Mouse (Mus musculus): ENCODE results near the gene Cipc. TPM values are rescaled to one million over a fixed set of nuclear protein-coding genes. Genes with fewer than 3 reads are reported as not detected.
A peak's percentile ranks its signal among the peaks of the same experiment; 100 is the strongest.

The Cipc gene
- polyA plus RNA-seq, 1 experiment from 2014 or later: 46.1 TPM

DNA sequence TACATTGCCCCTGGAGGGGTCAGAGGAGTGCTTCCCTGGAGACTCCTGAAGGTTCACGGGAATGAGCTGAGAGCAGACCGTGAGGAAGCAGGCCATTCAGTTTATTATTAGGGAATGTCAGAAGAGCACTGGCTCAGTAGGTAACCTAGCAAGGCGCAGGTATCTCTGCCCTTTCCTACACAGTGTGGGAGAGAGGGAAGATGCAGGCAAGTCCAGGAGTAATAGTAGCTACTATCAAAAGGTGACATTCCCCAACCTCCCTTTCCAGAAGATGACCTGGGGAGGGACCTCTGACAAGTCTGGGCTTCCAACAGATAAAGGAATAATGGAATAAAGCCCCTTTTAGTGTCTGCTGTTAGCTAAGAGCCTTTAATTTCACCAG, 22.4 kb downstream of the Cipc start:
- 66% methylated on average over 3 of the region's 3 CpGs for WGBS
- no peaks in the 10 kb centered on the region for H3K9me3 ChIP-seq (replicated peaks)
- no peaks in the 10 kb centered on the region for H3K27me3 ChIP-seq
- no peak overlapping the region for H3K4me3 ChIP-seq
- no peak for ATAC-seq
- H3K9ac ChIP-seq: no peak overlapping the region
- peaks cover 19% of the 10 kb centered on the region for H3K4me1 ChIP-seq
- H3K27ac ChIP-seq: 0 out of 2 replicates have a peak overlapping the region, but pooled peaks have one; percentile 19
- H3K4me2 ChIP-seq: no peak overlapping the region
- H3K36me3 ChIP-seq (ENCODE audit: poor library complexity, severe bottlenecking): peaks cover 20% of the 10 kb centered on the region

DNA sequence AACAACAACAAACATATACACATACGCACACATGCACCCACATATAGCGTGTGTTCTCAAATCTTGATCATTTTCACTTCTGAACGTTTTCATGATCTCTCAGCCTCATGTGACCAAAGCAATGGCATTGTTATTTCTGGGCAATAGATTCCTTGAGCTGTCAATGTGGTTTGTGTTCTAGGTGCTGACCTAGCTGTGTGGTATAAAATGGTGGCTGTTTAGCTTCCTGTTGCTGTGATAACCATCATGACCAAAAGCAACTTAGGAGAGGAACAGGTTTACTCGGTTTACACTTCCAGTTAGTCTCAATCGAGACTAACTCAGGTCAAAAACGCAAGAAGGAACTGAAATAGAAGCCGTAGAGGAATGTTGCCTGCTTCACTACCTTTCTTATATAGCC, 24.2 kb downstream of the Cipc start:
- Histone ChIP-seq H3K9ac (no peak overlapping the region), H3K36me3 (ENCODE audit: poor library complexity, severe bottlenecking) (peaks cover 3% of the 10 kb centered on the region), H3K9me3 (replicated peaks) (no peaks in the 10 kb centered on the region), H3K4me3 (no peak overlapping the region), H3K27me3 (no peaks in the 10 kb centered on the region), H3K4me2 (no peak overlapping the region), H3K4me1 (peaks cover 37% of the 10 kb centered on the region), H3K27ac (no peak overlapping the region)
- 92% methylated on average over 7 of the region's 7 CpGs for WGBS
- ATAC-seq: no peak

DNA sequence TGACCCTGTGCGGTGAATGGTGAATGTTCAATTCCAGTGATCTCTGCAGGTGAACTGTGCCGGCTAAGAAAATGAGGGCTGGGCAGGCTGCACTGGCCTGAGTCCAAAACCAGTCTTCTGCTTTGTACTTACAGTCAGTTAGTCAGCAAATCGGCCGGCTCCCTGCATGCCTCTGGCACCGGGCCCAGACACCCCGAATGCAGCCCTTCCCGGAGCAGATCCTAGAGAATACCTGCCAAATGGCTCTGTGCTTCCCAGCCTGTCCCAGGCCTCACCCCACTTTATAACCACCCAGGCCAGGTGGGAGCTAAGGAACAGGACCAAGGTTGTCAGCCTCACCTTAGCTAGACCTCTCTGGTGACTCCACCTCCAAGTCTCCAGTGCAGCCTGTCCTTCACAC, 26.4 kb downstream of the Cipc start:
- Histone ChIP-seq H3K4me1 (peaks cover 47% of the 10 kb centered on the region), H3K27ac (peak overlapping the region; percentile 81), H3K4me2 (peak overlapping the region; percentile 33), H3K9me3 (replicated peaks) (no peaks in the 10 kb centered on the region), H3K4me3 (no peak overlapping the region), H3K27me3 (no peaks in the 10 kb centered on the region; the same call in 1 of the 2 replicates), H3K36me3 (ENCODE audit: poor library complexity, severe bottlenecking) (no peaks in the 10 kb centered on the region), H3K9ac (0 out of 2 replicates have a peak overlapping the region, but pooled peaks have one; percentile 12)
- ATAC-seq: peak; percentile 22; the same call in 1 of the 2 replicates
- WGBS: 16% methylated on average over 7 of the region's 7 CpGs

DNA sequence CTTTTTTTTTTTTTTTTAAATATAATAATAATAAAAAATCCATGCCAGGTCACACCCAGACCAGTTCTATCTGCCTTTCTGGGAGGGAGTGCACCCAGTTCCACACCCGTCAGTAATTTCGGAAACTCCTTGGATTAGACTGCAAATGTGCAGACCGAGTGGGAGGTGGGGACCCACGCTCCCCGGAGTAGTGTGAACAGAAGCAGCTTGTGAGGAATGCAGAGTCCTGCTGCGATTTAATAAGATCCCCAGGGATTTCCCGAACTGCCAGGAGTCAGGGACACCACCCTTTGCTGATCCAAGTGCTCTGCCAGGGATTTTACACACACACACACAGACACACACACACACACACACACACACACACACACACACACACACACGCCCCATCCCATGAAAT, 26.9 kb downstream of the Cipc start:
- peak overlapping the region; percentile 81 for H3K27ac ChIP-seq
- no peaks in the 10 kb centered on the region for H3K9me3 ChIP-seq (replicated peaks)
- H3K27me3 ChIP-seq: peaks cover under 1% of the 10 kb centered on the region; the same call in 1 of the 2 replicates
- peak; percentile 11; the same call in 1 of the 2 replicates for ATAC-seq
- no peak overlapping the region; the same call in 1 of the 2 replicates for H3K4me2 ChIP-seq
- peaks cover 47% of the 10 kb centered on the region for H3K4me1 ChIP-seq
- no peaks in the 10 kb centered on the region for H3K36me3 ChIP-seq (ENCODE audit: poor library complexity, severe bottlenecking)
- H3K9ac ChIP-seq: peak overlapping the region; percentile 60; the same call in 1 of the 2 replicates
- no peak overlapping the region for H3K4me3 ChIP-seq
- WGBS: 20% methylated on average over 8 of the region's 8 CpGs

DNA sequence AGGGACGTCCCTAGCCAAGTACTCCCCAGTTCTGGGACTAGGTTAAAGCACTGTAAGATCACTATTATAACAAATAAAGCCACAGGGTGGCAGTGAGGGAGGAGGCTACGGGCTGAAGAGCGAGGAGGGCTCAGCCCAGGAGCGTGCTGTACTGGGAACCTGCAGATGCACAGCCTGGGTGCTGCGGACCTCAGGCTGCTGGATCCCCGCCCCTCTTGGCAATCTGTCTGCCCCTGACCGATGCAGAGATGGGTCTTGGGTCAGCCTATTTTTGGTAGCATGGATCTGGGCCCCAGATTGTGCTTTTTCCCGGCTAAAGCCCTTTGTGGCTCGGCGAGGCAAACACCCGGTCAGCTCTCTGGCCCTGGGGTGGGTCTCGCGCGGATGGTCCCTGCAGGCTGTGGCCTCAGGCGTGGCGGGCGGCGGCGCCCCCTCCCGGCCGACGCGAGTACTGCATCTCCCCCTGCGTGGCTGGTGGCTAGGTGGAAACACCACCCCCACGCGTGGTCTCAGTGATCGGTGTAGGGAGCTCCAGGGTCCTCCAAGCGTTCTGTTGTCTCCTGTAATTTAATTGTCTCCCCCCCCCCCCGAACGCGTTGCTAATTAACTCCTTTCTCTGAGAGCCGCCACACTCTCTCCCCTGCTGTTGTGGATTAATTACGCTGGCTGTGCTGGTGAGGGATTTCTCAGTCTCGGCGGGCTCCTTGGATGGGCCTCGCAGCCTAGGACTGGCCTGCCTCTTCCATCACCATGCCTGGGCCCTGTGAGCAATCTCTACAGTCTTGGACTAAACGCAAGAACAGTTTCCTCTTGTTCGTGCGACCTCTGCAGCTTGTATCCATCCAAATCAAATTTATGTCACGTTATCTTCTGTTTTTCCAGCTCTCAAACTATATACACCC, 27.8 kb downstream of the Cipc start:
- Histone ChIP-seq H3K27ac (peak overlapping the region; percentile 81), H3K36me3 (ENCODE audit: poor library complexity, severe bottlenecking) (no peaks in the 10 kb centered on the region), H3K4me3 (peak overlapping the region; percentile 32), H3K9me3 (replicated peaks) (no peaks in the 10 kb centered on the region), H3K4me2 (peak overlapping the region; percentile 66), H3K9ac (peak overlapping the region; percentile 60), H3K27me3 (peaks cover 5% of the 10 kb centered on the region), H3K4me1 (peaks cover 47% of the 10 kb centered on the region)
- ATAC-seq: peak; percentile 77
- WGBS: 3% methylated on average over 40 of the region's 40 CpGs

DNA sequence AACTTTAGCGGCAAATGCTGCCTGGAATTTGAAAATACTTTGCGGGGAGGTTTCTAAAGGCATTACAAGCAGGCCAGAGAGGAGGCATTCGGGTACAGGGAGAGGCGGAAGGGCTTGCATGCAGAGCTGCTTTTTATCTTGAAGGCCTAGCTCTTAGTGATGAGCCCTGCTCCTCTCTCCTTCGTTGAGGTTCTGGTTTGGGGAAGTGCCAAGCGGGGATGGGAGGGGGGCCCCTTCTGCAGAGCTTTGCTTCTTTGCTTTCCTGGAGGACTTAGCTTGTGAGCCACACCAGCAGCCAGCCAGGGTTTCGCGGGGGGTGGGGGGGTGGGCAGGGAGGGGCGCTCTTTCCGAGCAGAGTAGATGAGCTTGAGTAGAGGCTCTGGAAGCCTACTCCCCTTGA, 28.9 kb downstream of the Cipc start:
- no peak overlapping the region for H3K4me3 ChIP-seq
- H3K4me2 ChIP-seq: no peak overlapping the region
- 31% methylated on average over 10 of the region's 10 CpGs for WGBS
- H3K27me3 ChIP-seq: peaks cover 6% of the 10 kb centered on the region
- H3K4me1 ChIP-seq: peaks cover 47% of the 10 kb centered on the region
- H3K9ac ChIP-seq: peak overlapping the region; percentile 23
- no peaks in the 10 kb centered on the region for H3K36me3 ChIP-seq (ENCODE audit: poor library complexity, severe bottlenecking)
- H3K9me3 ChIP-seq (replicated peaks): no peaks in the 10 kb centered on the region
- H3K27ac ChIP-seq: peak overlapping the region; percentile 81; the same call in 1 of the 2 replicates
- ATAC-seq: no peak

DNA sequence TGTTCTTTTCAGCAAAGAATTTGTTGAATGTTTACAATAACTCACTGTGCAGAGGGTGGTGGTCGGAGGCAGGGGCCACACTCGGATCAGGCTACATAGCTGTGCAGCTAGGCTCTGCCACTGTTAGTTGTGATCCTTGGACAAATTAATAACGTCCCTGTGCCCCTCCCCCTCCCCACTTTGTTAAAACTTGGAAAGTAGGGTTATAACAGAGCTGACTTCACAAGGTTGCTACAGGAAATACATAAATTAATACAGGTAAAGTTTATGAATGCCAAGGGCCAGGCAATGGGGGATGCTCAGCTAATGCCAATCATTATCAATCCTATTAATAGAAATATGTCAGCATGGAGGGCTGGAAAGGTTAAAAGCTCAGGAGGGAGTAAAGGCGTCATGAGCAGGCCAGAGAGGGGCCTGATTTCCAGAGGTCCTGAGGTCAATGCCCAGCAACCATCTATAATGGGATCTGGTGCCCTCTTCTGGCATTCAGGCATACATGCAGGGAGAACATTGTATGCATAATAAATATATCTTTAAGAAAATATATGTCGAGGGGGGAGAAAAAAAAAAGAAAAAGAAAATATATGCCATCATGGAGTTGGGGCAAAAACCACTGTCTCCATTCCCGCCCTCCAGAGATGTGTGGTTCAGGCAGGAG, 29.8 kb downstream of the Cipc start:
- no peaks in the 10 kb centered on the region for H3K9me3 ChIP-seq (replicated peaks)
- H3K27me3 ChIP-seq: peaks cover 15% of the 10 kb centered on the region
- H3K27ac ChIP-seq: no peak overlapping the region
- H3K4me2 ChIP-seq: no peak overlapping the region
- no peak overlapping the region for H3K9ac ChIP-seq
- H3K4me3 ChIP-seq: no peak overlapping the region
- H3K4me1 ChIP-seq: peaks cover 47% of the 10 kb centered on the region
- H3K36me3 ChIP-seq (ENCODE audit: poor library complexity, severe bottlenecking): no peaks in the 10 kb centered on the region
- ATAC-seq: no peak
- WGBS: 64% methylated on average over 6 of the region's 6 CpGs

DNA sequence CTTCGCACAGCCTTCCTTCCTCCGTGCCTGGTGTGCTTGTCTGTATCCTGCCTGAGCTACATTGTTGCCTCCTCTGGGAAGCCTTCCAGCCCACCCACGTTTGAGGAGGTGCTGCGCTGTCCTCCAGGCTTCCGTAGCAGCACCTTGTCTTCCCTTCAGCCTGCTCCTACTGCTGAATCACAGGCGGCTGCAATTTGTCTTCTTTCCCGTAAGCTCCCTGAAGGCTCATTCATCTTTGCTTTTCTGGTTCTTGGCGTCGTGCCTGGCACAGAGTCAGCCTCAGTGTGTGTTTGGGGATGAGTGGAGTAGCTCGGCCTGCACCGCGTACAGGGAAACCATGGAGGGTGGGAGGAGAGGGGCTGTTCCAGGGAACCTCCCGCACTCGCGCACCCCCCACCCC, 31.0 kb downstream of the Cipc start:
- Histone ChIP-seq H3K27ac (no peak overlapping the region), H3K4me1 (peaks cover 47% of the 10 kb centered on the region), H3K4me3 (no peak overlapping the region), H3K36me3 (ENCODE audit: poor library complexity, severe bottlenecking) (no peaks in the 10 kb centered on the region), H3K27me3 (peaks cover 27% of the 10 kb centered on the region), H3K9me3 (replicated peaks) (no peaks in the 10 kb centered on the region), H3K9ac (no peak overlapping the region), H3K4me2 (peak overlapping the region; percentile 15; the same call in 1 of the 2 replicates)
- 19% methylated on average over 15 of the region's 15 CpGs for WGBS
- ATAC-seq: no peak

DNA sequence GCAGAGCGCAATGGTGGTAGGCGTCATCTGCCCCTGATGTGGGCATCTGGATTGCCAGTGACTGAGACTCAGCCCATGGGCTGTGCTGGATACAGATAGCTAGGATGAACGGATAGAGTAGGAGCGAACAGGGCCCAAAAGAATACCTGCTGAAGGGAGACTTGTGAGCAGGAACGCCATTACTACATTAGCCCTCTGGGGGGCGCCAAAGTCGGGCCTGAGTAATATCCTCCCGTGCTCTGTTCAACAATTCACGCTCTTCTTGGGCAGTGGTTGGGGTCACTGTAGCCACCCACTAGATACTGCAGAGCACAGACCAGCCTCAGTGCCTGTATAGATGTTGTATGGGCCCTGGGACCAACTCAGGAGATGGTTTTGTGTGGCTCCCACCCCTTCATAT, 34.3 kb downstream of the Cipc start:
- WGBS: 25% methylated on average over 9 of the region's 9 CpGs
- peaks cover 55% of the 10 kb centered on the region for H3K27me3 ChIP-seq

DNA sequence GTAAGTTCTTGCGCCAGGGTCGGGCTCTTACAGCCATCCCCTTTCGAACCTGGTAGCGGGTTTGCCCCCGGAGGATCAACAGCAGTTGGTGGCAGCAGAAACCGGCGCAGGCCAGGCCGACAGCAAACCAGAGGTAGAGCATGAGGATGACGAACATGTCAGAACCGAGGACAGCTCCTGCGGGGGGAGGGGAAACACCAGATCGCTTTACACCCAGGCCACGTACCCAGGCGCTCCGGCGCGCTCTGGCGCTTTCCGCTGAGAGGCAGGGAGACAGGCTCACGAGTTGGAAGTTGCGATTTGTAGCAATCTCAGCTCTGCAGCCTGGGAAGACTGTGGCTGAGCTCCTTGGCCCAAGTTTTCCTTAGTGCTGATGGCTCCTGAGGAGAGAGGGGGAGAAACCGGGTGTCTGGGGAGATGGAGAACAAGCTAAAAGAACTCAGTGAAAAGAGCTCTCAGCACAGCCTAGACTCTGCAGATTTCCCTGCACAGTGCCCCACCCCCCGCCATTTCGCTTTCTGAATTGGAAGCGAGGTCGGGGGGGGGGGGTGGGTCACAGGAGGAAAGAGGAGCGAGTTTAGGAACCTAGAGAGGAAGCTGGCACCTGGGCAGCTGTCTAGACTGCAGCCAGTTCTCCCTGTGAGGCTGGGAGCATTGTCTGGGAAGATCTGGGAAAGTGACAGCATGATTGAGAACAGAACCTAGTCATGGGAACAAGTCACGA, 36.8 kb downstream of the Cipc start:
- H3K4me3 ChIP-seq: peak overlapping the region; percentile 24
- WGBS: 1% methylated on average over 28 of the region's 28 CpGs

More for the DNA sequence above, 34.3 kb downstream of the Cipc start:
- Histone ChIP-seq H3K36me3 (ENCODE audit: poor library complexity, severe bottlenecking) (no peaks in the 10 kb centered on the region), H3K4me1 (peaks cover 29% of the 10 kb centered on the region), H3K9ac (no peak overlapping the region), H3K27ac (no peak overlapping the region), H3K4me3 (no peak overlapping the region), H3K4me2 (no peak overlapping the region), H3K9me3 (replicated peaks) (no peaks in the 10 kb centered on the region)
- ATAC-seq: no peak

DNA sequence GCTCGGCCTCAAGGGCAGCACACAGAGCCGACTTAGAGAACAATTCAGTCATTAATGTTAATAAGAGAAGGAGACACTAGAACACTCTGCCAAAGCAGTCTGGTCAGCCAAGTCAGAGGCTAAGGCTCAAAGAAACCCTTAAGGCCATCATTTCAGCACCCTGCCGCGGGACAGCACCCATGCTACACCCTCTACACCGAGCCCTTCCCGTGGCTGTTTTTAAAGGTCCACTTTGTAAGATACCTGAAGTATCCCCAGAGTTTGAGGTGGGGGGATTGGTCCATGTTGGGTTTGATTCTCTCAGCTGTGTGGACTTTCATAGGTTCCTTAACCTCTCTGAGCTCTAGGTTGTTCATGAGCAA, 37.3 kb downstream of the Cipc start:
- Histone ChIP-seq H3K9ac (0 out of 2 replicates have a peak overlapping the region, but pooled peaks have one; percentile 9), H3K27me3 (peaks cover 77% of the 10 kb centered on the region), H3K4me2 (peak overlapping the region; percentile 58), H3K9me3 (replicated peaks) (no peaks in the 10 kb centered on the region), H3K4me3 (no peak overlapping the region), H3K4me1 (peaks cover 26% of the 10 kb centered on the region), H3K36me3 (ENCODE audit: poor library complexity, severe bottlenecking) (no peaks in the 10 kb centered on the region), H3K27ac (no peak overlapping the region)
- 6% methylated on average over 6 of the region's 6 CpGs for WGBS
- no peak for ATAC-seq

More for the DNA sequence above, 36.8 kb downstream of the Cipc start:
- no peaks in the 10 kb centered on the region for H3K36me3 ChIP-seq (ENCODE audit: poor library complexity, severe bottlenecking)
- peaks cover 21% of the 10 kb centered on the region for H3K4me1 ChIP-seq
- peak overlapping the region; percentile 58 for H3K4me2 ChIP-seq
- peak; percentile 64 for ATAC-seq
- peaks cover 76% of the 10 kb centered on the region for H3K27me3 ChIP-seq
- no peaks in the 10 kb centered on the region for H3K9me3 ChIP-seq (replicated peaks)
- H3K9ac ChIP-seq: peak overlapping the region; percentile 9
- no peak overlapping the region for H3K27ac ChIP-seq
